Mouse (Mus musculus) R1 (cell line): Measurements from ENCODE around the gene Ap1g1.

ENCODE experiments used
- DNase-seq: peaks from one replicate; pipeline ENCODE4 v3.0.0-alpha.2; 2018; ENCODE audit warnings: low read depth, low spot score

Ap1g1 gene

GRCm38 (mm10) chr8:109778280-109778977, at the start of gene Ap1g1:
Ap1g1 (plus strand) TSS chr8:109778554.
- DNase-seq, result peak; percentile 98

- DNase-seq, result no peak
These were observed 47.3 kb upstream of the Ap1g1 start for GRCm38 (mm10) chr8:109731012-109731411.

- no peak for DNase-seq
These were observed 44.3 kb upstream of the Ap1g1 start for GRCm38 (mm10) chr8:109734018-109734417.

- DNase-seq, result no peak
These were observed 41.5 kb upstream of the Ap1g1 start for GRCm38 (mm10) chr8:109736819-109737218.

GRCm38 (mm10) chr8:109737237-109738048, 40.9 kb upstream of the Ap1g1 start, which contains the start of gene Atxn1l:
Atxn1l (minus strand) TSS chr8:109737739.
- peak; percentile 86 for DNase-seq

- no peak for DNase-seq
These were observed 40.3 kb upstream of the Ap1g1 start for GRCm38 (mm10) chr8:109738049-109738380.

GRCm38 (mm10) chr8:109747468-109748199, 30.7 kb upstream of the Ap1g1 start:
- DNase-seq, result no peak

GRCm38 (mm10) chr8:109750274-109750673, 28.1 kb upstream of the Ap1g1 start:
- DNase-seq, result peak; percentile 27

GRCm38 (mm10) chr8:109750699-109751098, 27.7 kb upstream of the Ap1g1 start:
- peak; percentile 58 for DNase-seq

GRCm38 (mm10) chr8:109751731-109752485, 26.4 kb upstream of the Ap1g1 start:
- no peak for DNase-seq

GRCm38 (mm10) chr8:109754696-109755095, 23.7 kb upstream of the Ap1g1 start:
- peak; percentile 55 for DNase-seq

- DNase-seq, result peak; percentile 31
These were observed 22.8 kb upstream of the Ap1g1 start for GRCm38 (mm10) chr8:109755554-109755953.

GRCm38 (mm10) chr8:109756849-109757248, 21.5 kb upstream of the Ap1g1 start:
- DNase-seq, result no peak

- DNase-seq, result peak; percentile 82
These were observed 18.9 kb upstream of the Ap1g1 start for GRCm38 (mm10) chr8:109759426-109759825.

- DNase-seq, result no peak
These were observed 18.1 kb upstream of the Ap1g1 start for GRCm38 (mm10) chr8:109760221-109760620.

GRCm38 (mm10) chr8:109764031-109764430, 14.3 kb upstream of the Ap1g1 start:
- no peak for DNase-seq

- no peak for DNase-seq
These were observed 12.3 kb upstream of the Ap1g1 start for GRCm38 (mm10) chr8:109766081-109766480.

GRCm38 (mm10) chr8:109773154-109773553, 5.2 kb upstream of the Ap1g1 start:
- DNase-seq, result no peak

- DNase-seq, result no peak
These were observed 503 bp upstream of the Ap1g1 start for GRCm38 (mm10) chr8:109777851-109778250.

GRCm38 (mm10) chr8:109778993-109779421, 653 bp downstream of the Ap1g1 start:
- DNase-seq, result no peak

GRCm38 (mm10) chr8:109779431-109780228, 1.3 kb downstream of the Ap1g1 start:
- no peak for DNase-seq
